Mouse (Mus musculus) kidney, postnatal 0 days (tissue): ENCODE results near the gene Pcsk5. TPM values are rescaled to one million over a fixed set of nuclear protein-coding genes. Genes with fewer than 3 reads are reported as not detected.

ENCODE experiments used
- ATAC-seq: fragments of 200-750 bp; cut with Nextera tagmentation; replicated peaks from 2 replicates; pipeline ENCODE4 v1.8.0; 2017; ENCODE audit warnings: low read depth, moderate number of reproducible peaks, moderate TSS enrichment, moderate library complexity; ENCODE audit not compliant: low FRiP score
- DNase-seq: peaks from one replicate; pipeline ENCODE4 v3.0.0-alpha.2; 2016; ENCODE audit warnings: low spot score
- H3K27ac ChIP-seq: fragments of 300-500 bp; sonication (generic); 2 replicates; pipeline ENCODE4 v1.5.1; 2014; ENCODE audit warnings: mild to moderate bottlenecking
- H3K27me3 ChIP-seq: fragments of 300-500 bp; sonication (generic); 2 replicates; pipeline ENCODE4 v1.6.1; 2014; ENCODE audit warnings: low read length, mixed read lengths; ENCODE audit not compliant: insufficient read depth
- H3K36me3 ChIP-seq: fragments of 300-500 bp; sonication (generic); 2 replicates; pipeline ENCODE4 v1.6.1; 2014; ENCODE audit warnings: low read length, mixed read lengths; ENCODE audit not compliant: insufficient read depth
- H3K4me1 ChIP-seq: fragments of 300-500 bp; sonication (generic); replicated peaks from 2 replicates; pipeline ENCODE4 v1.6.1; 2014; ENCODE audit warnings: antibody characterized with exemption, low read length, mixed read lengths; ENCODE audit not compliant: insufficient read depth
- H3K4me2 ChIP-seq: fragments of 300-500 bp; sonication (generic); 2 replicates; pipeline ENCODE4 v1.6.1; 2014; ENCODE audit warnings: mild to moderate bottlenecking, low read length, moderate library complexity, mixed read lengths
- H3K4me3 ChIP-seq: fragments of 300-500 bp; sonication (generic); replicated peaks from 2 replicates; pipeline ENCODE4 v1.5.1; 2014; ENCODE audit warnings: low read depth, low read length
- H3K9ac ChIP-seq: fragments of 300-500 bp; sonication (generic); 2 replicates; pipeline ENCODE4 v1.6.1; 2014; ENCODE audit warnings: low read depth, low read length
- H3K9me3 ChIP-seq: fragments of 300-500 bp; sonication (generic); replicated peaks from 2 replicates; pipeline ENCODE4 v1.6.1; 2016; ENCODE audit warnings: low read length, inconsistent platforms, mixed read lengths
- CTCF ChIP-seq: IDR thresholded peaks from 2 replicates; pipeline ENCODE4 v1.5.1; 2016; ENCODE audit warnings: antibody characterized with exemption, low read depth, mild to moderate bottlenecking, moderate library complexity
- WGBS: fragments of 180-500 bp; shearing (Covaris S2); extraction: QIAGEN DNeasy Blood & Tissue Kit; methylation state at CpG from one replicate; pipeline ENCODE4 v1.1.7; 2014; 5-methylcytosine and 5-hydroxymethylcytosine counted together
- polyA plus RNA-seq: library from polyadenylated mRNA; unstranded; fragments of >200 nt; fragmentation: Nextera tagmentation; extraction: Ambion mirVana; gene quantifications from 2 replicates; pipeline ENCODE4 v1.2.1, GENCODE M21; 2015

Gene Pcsk5
- polyA plus RNA-seq, 1 experiment from 2014 or later = 17.4 TPM

- no peak overlapping the region for H3K4me3 ChIP-seq
- DNase-seq (no peak), ATAC-seq (no peak)
- H3K4me1 ChIP-seq = no peaks in the 10 kb centered on the region
- H3K27ac ChIP-seq = no peak overlapping the region
- no peak overlapping the region for H3K9ac ChIP-seq
- H3K36me3 ChIP-seq = no peaks in the 10 kb centered on the region
- 61% methylated on average over 2 of the region's 2 CpGs for WGBS
- no peak for TF ChIP-seq CTCF
- no peak overlapping the region for H3K4me2 ChIP-seq
- no peaks in the 10 kb centered on the region for H3K9me3 ChIP-seq
- H3K27me3 ChIP-seq = no peaks in the 10 kb centered on the region
These were observed 54.2 kb downstream of the Pcsk5 start for GRCm38 (mm10) chr19:17783231-17783630.

GRCm38 (mm10) chr19:17781323-17781722, 56.1 kb downstream of the Pcsk5 start:
- whole genome bisulfite sequencing = 64% methylated on average over 4 of the region's 4 CpGs
- ATAC-seq = no peak

DNA sequence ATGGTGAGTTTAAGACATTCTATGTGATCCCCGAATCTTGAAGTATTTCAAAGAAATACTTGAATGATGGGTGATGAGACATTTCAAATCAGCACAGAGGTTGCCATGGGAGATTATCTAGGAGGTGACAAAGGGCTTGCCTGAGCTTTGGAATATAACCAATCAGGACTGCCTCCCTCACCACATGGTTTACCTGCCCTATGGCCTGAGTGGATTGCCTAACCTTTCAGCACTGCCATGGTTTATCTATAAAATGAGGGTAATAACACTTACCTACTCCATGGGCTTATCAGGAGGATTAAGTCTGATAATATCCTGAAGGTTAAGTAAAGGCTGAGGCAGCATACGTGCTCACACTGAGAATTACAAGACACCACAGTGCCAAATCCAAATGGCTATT, 61.5 kb downstream of the Pcsk5 start:
- Histone ChIP-seq H3K27me3 (no peaks in the 10 kb centered on the region), H3K9me3 (no peaks in the 10 kb centered on the region), H3K9ac (no peak overlapping the region), H3K4me1 (no peaks in the 10 kb centered on the region), H3K4me3 (no peak overlapping the region), H3K27ac (no peak overlapping the region), H3K36me3 (no peaks in the 10 kb centered on the region), H3K4me2 (no peak overlapping the region)
- TF ChIP-seq CTCF = no peak
- 81% methylated on average over 2 of the region's 2 CpGs for WGBS
- DNase-seq (no peak), ATAC-seq (no peak)

More at GRCm38 (mm10) chr19:17781323-17781722, 56.1 kb downstream of the Pcsk5 start:
- Histone ChIP-seq H3K4me3 (no peak overlapping the region), H3K9ac (no peak overlapping the region), H3K27me3 (no peaks in the 10 kb centered on the region), H3K36me3 (no peaks in the 10 kb centered on the region), H3K4me1 (no peaks in the 10 kb centered on the region), H3K9me3 (no peaks in the 10 kb centered on the region), H3K4me2 (no peak overlapping the region), H3K27ac (no peak overlapping the region)
- DNase-seq = no peak
- TF ChIP-seq CTCF = no peak

GRCm38 (mm10) chr19:17775097-17775496, 62.3 kb downstream of the Pcsk5 start:
- no peak for TF ChIP-seq CTCF
- Histone ChIP-seq H3K9ac (no peak overlapping the region), H3K27me3 (no peaks in the 10 kb centered on the region), H3K36me3 (no peaks in the 10 kb centered on the region), H3K4me1 (no peaks in the 10 kb centered on the region), H3K4me2 (no peak overlapping the region), H3K27ac (no peak overlapping the region), H3K4me3 (no peak overlapping the region), H3K9me3 (no peaks in the 10 kb centered on the region)
- 46% methylated on average over 2 of the region's 2 CpGs for WGBS
- DNase-seq = no peak
- no peak for ATAC-seq

GRCm38 (mm10) chr19:17774061-17774460, 63.4 kb downstream of the Pcsk5 start:
- Histone ChIP-seq H3K9me3 (no peaks in the 10 kb centered on the region), H3K4me2 (no peak overlapping the region), H3K4me1 (no peaks in the 10 kb centered on the region), H3K27me3 (no peaks in the 10 kb centered on the region), H3K27ac (no peak overlapping the region), H3K9ac (no peak overlapping the region), H3K36me3 (no peaks in the 10 kb centered on the region), H3K4me3 (no peak overlapping the region)
- TF ChIP-seq CTCF = no peak
- 55% methylated on average over 1 of the region's 1 CpGs for WGBS
- DNase-seq (no peak), ATAC-seq (no peak)

DNA sequence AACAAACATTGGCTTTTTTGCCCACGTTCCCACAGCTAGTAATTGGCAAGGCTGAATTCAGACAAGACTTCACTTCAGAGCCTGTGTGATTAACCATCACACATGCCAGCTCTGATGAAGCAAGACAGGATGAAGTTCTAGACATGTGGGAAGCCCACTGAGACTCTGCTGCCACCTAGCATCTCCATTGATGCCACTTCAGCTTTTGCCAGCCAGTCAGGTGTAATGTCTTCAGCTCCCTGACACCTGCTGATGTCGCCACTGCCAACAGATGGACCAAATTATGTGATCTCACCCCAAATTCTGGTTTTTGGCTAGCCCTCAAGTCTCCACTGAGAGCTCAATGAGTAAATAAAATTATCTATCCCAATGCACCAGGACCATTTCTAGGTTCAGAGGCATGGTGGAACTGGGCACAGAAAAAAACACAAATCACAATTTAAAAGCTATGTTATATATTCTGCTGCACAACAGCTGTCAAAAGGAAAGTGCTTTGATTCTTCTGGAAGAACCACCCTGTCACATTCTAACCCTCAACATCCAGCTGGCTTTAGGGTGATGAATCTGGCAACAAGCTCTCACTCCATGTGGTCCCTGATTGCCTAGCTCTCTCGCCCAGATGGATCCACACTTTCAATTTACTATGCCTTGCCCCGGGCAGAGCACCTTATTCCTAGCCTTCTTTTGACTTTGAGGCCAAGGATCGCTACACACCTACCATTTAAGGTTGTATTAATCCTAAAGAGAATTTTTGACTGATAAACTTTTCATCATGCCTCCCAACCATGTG, 67.6 kb downstream of the Pcsk5 start:
- DNase-seq = no peak
- no peak for ATAC-seq
- H3K4me1 ChIP-seq = no peaks in the 10 kb centered on the region
- H3K9ac ChIP-seq = no peak overlapping the region
- WGBS = 86% methylated on average over 5 of the region's 5 CpGs
- no peaks in the 10 kb centered on the region for H3K36me3 ChIP-seq
- TF ChIP-seq CTCF = peak; percentile 52; the same call in 1 of the 2 replicates
- no peaks in the 10 kb centered on the region for H3K27me3 ChIP-seq
- no peaks in the 10 kb centered on the region for H3K9me3 ChIP-seq
- H3K4me2 ChIP-seq = no peak overlapping the region
- no peak overlapping the region for H3K4me3 ChIP-seq
- no peak overlapping the region for H3K27ac ChIP-seq

GRCm38 (mm10) chr19:17765001-17765400, 72.4 kb downstream of the Pcsk5 start:
- WGBS = 85% methylated on average over 2 of the region's 2 CpGs
- DNase-seq (no peak), ATAC-seq (no peak)
- Histone ChIP-seq H3K4me3 (no peak overlapping the region), H3K4me2 (no peak overlapping the region), H3K4me1 (no peaks in the 10 kb centered on the region), H3K27ac (no peak overlapping the region), H3K36me3 (no peaks in the 10 kb centered on the region), H3K9me3 (no peaks in the 10 kb centered on the region), H3K27me3 (no peaks in the 10 kb centered on the region), H3K9ac (no peak overlapping the region)
- TF ChIP-seq CTCF = no peak
